Mouse (Mus musculus) adrenal gland (tissue): Measurements from ENCODE around the gene Efna5.

Source experiments
- intact Hi-C: fragments of 180-260 bp; cut with DNase I; formaldehyde crosslinking; loops from one replicate; pipeline ENCODE4 v1.15.1; 2025

Efna5 gene

DNA sequence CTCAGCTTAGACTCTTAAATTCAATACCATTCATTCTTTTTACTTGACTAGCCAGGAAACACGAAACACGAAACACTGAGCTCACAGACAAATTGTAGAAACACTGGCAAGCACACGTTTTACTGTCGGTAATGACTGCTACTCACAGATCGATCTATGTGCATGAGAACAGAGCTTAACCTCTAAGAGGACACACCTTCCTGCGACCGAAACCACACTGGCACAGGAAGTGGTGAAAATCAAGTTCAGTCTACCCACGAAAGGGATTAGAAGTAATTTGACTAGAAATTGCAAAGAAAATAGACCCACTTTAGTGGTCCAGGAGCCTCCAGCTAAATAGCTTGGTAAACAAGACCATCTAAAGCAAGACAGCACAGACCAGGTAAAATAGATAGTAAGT lies 23.8 kb downstream of the Efna5 start:
- intact Hi-C loops = no loop called here

DNA sequence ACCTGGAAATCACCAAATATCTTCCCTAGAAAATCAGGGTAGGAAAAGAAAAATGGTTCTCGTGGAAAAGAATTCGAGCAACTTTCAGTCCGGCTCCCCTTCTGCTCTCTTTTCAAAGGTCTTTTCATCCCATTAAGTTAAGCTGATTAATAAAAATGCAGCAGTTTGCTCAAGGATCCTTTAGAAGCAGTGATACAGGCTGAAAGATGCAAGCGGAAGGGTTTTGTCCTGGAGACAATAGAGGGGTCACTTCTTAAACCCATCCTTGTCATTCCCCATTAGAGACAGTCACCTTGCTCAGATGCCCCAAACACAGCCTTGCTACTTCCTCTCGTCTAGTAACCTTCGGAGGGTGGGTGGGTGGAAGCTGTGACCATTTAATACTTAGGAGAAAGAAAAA lies 27.4 kb downstream of the Efna5 start:
- intact Hi-C loops = no loop called here

DNA sequence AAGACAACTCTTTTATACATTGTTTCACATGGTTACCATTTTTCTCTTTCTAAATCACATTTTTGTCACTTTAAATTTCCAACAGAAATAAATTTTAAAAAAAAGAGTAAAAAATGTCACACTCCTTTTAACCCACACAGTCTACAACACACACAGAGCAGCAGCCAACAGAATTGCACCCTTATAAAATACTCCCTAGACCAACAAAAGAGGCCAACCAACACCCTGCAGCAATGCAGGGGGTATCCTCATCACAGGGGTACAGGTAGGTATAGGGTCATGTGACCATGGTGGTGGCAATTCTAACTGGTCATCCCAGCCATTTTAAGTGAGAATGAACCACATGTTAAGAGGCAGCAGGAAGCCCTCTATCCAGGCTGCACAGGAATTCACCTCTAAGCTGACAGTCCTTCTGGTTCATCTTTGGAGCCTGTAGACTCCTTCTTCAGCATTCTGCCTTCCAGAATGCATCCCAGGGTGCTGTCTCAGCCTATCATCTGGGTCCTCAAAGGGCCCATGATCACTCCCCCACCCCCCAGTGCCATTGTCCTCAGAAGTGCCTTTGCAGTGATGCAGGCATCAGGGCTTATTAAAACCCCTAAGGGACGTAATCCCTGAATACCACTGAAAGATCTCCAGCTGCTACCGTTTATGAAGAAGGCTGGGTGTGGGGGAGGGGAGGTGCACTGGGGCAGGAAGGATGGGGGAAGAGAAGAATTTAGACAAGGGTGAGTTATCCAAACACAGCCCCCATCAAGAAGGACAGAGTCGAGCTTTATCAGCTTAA lies 28.1 kb downstream of the Efna5 start:
- intact Hi-C loops = no loop called here

DNA sequence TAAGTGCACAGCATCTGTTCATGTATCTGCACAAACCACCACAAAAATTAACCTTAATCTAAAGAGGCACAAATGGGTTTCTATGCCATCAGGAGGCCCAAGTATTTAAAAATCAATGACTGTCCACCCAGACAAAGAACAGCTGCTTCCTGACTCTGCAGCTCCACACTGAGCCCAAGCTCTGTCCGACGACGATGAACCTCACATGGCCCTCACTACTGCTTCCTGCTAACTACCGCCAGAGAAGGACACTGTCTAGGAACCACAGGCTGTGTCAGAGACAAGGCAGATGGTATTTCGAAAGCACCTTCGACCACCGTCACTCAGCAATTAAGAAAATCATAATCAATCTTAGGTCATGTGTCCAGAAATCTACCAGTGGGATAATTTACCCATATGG lies 29.8 kb downstream of the Efna5 start:
- intact Hi-C loops = no loop called here

DNA sequence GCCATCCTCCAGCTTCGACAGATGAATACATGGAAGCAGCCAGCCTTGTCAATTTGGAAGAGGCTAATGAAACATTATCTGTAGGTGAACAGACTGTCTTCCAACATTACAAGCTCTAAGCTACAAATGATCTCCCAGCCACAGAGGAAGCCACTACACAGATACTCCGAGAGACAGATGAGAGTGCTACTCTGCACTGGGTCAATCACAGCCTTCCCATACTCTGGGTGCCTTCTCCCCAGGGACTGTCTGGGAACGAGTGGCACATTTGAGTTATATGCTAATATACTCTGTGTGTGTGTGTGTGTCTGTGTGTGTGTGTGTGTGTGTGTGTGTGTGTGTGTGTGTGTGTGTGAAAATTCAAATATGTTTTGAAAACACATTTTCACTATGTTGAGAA lies 30.5 kb downstream of the Efna5 start:
- intact Hi-C loops = no loop called here

DNA sequence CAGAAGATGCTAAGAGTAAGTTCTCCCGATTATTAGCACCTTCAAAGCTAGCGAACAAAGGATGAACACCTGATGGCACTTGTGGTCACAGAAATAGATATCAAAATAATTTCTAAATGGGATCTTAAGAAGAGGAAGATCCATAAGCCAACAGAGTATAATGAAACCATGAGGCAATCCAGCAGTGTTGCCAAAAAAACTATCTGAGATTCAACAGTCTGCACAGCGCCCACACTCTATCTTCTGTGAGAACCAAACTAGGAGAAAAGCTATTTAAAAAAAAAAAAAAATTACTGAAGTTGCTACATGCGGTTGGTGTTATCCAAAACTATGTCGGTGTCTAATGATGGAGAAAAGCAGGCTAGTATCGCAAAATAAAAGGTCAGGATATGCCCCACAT lies 31.4 kb downstream of the Efna5 start:
- intact Hi-C loops = no loop called here

DNA sequence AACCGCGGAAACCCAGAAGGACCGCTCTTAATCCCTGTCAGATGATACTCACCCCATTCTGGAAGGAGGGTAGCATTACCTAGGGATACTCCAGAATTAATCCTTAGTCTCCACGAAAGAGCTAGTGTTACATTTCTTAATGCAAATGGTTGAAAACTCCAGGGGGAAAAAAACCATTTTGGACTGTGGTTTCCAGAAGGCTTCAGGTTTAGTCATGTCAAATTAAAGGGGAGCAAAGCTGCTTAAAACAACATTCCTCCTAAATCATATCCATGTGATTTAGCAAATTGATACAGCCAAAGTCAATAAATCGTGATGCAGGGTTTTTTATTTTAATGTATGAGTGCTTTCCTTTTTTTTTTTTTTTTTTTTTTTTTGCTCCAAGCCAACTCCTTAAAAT lies 35.5 kb downstream of the Efna5 start:
- intact Hi-C loops = no loop called here

DNA sequence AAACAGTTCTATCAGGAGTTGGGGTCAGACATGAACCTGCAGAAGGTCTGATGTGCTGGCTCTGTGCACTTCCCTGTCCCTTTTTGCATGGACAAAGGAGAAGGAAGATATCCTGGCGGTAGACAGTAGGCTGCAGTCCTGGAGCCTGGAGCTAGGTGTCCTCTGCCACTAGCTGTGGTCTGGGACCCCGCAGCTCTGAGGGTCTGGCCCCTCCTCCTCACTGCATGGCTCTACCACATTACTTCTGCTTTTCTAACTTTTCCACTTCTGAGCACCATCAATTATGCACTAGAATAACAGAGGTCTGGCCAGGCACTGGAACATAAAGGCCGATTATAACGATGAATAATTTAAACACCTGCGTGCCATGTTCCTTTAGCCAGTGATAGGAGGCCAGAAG lies 36.8 kb downstream of the Efna5 start:
- intact Hi-C loops = no loop called here

DNA sequence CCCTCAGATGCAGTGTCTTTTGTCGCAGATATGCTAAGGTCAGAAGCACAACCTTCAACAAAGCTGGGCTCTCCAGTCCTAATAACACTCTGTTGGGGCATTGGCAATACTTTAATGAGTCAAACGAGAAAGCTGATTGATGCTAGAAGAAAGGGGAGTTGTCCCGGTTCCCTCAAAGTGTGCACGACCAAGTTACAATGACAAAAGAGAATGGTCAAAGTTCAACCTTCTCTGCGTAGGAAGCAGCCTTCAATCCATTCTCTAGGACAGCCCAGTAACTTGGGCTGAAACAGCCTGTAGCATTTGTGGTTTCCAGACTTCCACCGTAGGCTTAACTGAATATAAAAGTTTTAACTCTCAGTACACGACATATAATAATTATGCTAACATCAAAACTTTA lies 43.8 kb downstream of the Efna5 start:
- intact Hi-C loops = no loop called here

DNA sequence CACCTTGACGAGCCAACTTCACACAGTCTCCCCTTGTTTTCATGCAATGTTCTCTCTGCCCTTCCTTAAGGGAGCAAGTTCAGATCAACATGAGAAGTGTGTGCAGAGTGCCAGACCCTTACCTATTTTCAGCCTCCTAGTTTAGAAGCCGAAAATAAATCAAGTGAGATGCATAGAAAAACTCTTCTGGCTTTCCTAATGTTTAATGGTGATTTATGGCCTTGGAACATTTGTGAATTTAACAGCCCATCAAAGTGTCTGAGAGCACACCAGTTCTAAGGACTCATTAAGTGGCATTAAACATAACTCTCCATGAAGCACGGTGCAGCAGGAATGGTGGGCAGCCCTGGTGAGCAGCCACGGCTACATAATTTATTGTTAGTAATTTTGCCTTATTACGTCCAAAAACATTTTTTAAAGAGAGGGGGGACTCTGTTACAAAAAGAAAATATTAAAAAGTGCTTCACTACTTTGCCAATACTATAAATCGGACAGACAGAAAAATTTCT lies 44.5 kb downstream of the Efna5 start:
- intact Hi-C loops = no loop called here

DNA sequence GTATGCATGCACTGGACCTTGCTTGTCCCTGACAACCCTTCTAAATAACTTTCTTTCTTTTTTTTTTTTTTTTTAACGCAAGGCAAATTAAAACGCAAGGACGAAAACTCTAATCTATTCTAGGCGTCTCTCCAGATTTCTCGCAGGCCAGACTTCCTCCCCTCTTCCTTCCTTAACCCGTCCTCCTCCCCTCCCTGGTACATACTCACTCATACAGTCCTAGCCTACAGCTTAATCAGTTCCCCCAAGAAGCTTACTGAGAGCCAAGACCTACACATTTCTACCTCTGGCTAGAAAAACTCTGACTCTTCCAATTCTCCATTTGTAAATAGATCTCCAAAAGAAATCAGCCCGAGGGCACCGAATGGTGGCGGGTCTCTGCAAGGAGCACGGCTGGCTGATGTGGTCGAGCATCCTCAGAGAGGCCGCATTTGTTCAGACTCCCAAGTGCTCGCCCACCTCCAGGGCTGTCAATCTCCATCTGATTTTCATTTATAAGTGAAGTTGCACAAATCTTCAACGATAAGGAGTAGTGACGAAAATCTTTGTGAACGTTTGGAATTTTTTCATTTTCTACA lies 48.5 kb downstream of the Efna5 start:
- intact Hi-C loops = no loop called here

DNA sequence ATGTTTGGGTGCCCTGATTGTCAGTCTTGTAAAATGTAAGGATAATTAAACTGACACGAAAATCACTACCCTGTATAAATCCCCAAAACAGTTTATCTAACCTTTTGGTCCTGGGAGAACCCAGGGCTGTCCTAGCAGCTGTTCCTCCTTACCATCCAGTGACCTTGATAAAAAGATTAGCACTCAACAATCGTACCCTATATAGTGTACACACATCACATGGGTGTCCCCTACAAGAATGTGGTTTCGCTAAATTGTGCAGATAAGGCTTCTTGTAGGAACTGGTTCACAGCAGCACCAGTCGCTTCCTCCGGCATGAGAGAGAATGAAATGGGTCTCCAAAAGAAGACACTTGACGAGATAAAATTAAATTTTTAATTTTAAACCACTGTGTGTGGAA lies 53.6 kb downstream of the Efna5 start:
- intact Hi-C loops = no loop called here

DNA sequence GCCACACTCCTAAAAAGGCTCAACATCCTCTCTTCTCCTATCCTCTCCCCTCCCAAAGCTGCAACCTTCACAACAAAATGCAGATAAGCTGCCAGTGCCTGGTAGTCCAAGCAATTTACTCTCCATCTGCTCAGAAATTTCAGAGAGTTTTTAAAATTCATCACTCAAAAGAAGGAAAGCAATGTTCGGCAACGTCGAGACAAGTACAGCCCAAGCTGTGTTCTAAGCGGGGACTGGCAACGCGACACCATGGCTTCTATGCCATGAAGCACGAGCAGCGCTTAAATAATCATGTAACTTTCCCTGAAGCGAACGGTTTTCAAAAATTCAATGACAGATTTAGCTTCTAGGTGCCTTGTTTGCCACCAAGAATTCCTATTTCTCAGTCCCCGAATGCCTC lies 59.9 kb downstream of the Efna5 start:
- intact Hi-C loops = no loop called here

DNA sequence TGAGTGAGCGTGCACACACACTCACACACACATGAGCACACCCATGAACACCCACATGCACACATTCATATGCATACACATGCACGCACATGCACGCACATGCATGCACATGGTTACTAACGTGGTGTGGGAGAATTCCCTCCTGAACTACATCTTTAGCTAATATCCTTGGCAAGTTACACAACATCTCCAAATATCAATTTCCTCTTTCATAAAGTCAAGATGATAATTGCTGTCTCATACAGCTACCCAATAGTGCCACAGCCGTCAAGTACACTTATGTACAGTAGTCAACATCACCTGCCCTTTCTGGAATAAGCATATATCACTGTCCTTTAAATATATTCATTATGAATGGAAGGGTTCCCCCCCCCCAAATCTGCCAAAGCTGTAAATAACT lies 61.2 kb downstream of the Efna5 start:
- intact Hi-C loops = no loop called here

DNA sequence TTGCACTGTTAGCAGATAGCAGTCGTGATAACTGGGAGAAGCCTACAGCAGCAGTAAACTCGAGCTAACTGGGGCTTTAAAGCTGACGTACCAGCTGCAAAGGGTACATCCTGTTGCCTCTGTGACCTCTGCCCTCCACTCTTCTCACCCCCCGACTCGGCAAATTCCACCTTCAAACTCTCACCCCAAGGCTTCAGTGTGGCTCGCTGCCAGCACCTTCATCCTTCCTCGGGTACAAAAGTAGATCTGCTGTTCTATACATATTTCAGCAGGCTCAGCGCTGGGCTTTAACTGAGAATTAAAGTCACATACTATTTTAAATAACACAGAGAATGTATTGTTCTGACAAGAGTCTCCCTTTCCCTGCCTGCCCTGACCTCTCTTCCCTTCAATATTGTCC lies 62.3 kb downstream of the Efna5 start:
- intact Hi-C loops = no loop called here

DNA sequence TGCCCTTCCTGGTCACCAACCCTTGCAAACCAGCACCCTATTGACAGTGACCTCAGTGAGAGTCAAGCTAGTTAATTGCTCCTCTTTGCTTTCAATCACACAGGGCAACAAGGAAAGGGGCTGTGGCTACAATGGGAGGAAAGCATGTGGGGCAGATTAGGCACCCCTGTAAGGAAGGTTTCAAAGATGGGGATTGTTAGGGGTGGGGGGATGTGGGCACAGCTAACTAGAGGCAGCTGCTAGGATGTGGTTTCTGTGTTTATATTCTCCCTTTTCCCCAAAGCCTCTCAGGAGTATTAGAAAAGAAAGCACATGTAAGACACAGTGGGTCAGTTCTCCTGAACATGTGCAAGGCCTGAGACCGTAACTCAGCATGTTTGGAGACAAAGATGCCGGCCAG lies 62.8 kb downstream of the Efna5 start:
- intact Hi-C loops = no loop called here

DNA sequence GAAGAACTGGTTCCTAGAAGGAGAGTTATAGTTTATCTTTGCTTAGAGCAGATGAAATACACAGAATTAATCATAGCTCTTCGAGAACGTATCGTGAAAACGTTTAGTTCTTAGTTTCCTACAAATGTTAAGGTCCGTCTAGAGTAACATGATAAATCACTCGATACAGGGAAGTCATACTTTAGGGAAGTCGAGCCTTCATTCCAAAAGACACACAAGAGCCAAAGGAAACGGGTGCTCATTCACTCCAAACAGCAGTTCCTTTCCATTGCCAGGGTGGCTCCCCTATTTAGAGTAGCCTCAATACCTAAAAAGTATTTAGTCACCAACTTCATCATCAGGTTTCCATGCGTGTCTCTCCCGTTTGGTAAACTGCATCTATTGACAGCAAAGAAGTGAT lies 64.2 kb downstream of the Efna5 start:
- intact Hi-C loops = no loop called here

DNA sequence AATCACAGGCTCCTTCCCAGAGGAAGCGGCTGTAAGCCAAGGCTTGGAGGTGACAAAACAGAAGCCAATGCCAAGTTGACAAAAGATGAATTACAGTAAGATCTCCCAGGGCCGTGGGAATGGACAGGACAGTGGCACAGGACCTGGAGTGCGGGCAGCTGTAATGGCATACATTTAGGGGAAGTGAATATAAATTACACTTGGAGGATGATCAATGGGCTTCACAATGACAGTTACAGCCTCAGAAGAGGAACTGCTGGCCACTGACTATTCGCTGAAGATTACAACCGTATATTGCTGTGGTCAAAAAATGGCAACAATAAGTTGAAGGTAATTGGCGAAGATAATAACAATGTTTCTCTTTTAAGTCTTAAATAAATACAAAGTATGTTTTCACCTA lies 67.7 kb downstream of the Efna5 start:
- intact Hi-C loops = no loop called here

DNA sequence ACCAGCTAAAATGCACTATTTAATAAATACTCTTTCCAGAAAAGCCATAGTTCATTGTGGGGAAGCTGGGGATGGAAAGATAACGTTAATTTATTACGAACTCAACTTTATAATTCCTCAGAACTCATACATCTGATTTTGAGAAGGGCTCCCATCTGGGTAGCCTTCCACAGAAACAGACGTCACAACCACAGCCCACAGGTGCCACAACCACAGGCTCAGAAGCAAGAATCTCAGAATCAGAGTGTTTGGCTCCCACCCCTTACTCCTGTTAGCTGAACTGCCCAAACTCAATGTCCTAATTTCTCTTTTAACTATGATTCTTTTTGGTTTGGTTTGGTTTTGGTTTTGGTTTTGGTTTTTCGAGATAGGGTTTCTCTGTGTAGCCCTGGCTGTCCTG lies 73.2 kb downstream of the Efna5 start:
- intact Hi-C loops = no loop called here

DNA sequence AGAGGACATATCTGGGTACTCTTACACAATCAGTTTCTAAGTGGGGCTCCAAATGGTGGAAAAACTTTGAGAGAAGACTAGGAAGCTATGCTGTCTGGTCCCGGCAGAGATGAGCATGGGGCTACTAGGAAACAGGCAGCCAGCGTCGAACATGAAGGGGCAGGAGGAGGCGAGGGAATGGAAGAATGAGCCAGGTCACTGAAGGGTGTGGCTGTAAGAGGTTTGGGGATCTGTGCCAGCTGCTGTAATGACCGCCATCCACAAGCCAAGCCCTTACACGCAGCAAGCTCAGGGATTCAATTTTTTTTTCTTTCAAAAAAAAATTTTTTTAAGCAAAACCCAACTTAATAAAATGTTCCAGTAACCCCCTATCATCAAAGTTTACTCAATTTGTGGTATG lies 74.5 kb downstream of the Efna5 start:
- intact Hi-C loops = no loop called here

DNA sequence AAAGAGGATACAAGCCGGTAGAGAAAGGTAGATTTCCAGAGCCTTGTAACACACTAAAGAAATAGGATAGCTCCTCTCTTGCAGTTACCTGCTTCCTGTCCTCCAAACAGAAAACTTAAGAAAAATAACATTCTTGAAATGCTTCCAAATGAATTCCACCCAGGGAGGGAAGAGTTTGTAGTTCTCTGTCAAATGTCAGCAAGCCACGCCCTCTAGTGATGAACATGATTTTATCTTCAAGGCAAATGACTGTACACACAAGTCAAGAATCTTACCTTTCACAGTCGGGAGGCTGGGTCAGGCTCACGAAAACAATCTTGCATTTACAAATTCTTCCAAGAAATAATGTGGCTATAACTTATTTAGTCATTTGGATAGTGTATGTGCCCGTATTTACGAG lies 78.4 kb downstream of the Efna5 start:
- intact Hi-C loops = no loop called here

DNA sequence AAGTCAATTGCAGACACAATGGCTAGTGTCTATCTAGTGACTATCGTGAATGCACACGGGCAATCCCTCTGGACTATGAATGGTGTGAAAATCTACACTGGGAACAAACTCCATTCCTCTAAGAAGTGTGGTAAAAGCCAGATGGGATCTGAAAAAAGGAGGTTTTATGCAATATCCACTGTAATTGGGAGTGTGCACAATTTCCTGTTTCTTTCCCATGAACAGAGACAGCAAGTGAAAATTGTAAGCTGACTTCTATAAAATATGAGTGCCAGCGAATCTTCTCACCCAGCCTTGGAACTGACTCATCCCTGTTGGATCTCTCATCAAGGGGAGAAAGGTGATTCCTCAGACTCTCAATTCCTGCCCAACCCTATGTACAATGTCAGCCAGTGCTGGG lies 83.8 kb downstream of the Efna5 start:
- intact Hi-C loops = no loop called here
